Mouse (Mus musculus): ENCODE results near the gene Clec14a.
A peak's percentile ranks its signal among the peaks of the same experiment; 100 is the strongest.
"Not testable (repeated sequence)": the region's sequence is repeated elsewhere in the genome, so short reads cannot be mapped to it uniquely, and the experiment has no call there.

Gene Clec14a

GRCm38 (mm10) chr12:58268563-58269501 lies at the start of gene Clec14a:
Gene Clec14a (minus strand): TSS chr12:58269290.
- DNase-seq (ENCODE audit: low read depth, low spot score), result peak; percentile 42

DNA sequence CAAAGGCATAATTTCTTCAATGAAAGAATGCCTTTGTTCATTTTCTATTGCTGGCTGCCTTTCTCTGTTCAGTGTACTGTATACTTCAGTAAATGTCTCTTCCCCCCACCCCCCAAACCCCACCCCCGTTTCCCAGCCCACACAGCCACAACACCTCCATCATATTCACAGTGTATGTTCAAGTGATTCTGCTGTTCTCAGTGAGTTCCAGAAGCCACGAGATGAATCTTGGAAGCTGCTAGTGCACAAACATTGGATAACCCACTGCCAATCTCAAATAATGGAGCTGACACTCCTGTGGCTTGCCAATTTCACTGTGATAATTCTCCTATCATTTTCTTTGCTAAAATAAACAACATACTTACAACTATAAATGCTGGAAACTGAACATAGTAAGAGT lies 38.7 kb upstream of the Clec14a start:
- no peak for DNase-seq (ENCODE audit: low read depth, low spot score)

GRCm38 (mm10) chr12:58306402-58306801 lies 37.3 kb upstream of the Clec14a start:
- DNase-seq (ENCODE audit: low read depth, low spot score), result not testable (repeated sequence)

- DNase-seq (ENCODE audit: low read depth, low spot score), result no peak
Observed at GRCm38 (mm10) chr12:58305567-58305966, 36.5 kb upstream of the Clec14a start.

DNA sequence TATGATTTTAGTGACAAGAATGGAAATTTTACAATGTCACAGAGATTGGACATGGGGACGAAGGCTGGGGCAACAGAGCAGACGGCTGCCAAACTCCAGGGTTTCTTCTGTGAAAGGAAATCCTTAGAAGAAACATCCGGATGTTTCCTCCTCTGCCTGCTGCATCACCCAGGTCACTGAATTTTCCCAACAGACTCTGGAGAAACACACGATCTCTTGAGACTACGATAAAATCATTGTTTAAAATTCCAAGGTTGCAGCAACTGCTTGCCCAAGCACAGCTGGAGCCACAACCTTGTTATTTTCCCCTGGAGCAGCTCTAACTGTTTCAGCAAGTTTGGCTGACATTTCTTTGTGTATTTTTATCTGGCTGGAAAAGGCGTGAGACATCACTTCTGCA lies 27.9 kb upstream of the Clec14a start:
- DNase-seq (ENCODE audit: low read depth, low spot score), result peak; percentile 47

DNA sequence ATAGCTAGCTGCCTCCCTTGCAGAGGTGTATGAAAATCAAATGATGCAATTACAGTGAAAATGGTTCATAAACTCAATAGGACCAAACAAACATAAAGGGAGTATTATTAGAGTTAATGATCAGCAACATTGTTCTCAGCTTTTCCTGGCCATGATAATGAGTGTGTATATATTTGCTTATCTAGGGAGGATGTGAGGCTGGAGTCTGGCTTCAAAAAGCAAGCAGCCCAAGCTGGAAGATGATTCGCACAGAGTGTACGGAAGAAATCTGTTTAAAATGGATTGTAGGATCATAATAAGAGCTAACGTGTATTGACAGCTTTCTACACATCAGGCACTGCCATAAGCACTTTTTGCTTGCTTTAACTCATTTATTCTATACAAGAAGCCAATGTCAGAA lies 16.8 kb upstream of the Clec14a start:
- DNase-seq (ENCODE audit: low read depth, low spot score), result no peak

DNA sequence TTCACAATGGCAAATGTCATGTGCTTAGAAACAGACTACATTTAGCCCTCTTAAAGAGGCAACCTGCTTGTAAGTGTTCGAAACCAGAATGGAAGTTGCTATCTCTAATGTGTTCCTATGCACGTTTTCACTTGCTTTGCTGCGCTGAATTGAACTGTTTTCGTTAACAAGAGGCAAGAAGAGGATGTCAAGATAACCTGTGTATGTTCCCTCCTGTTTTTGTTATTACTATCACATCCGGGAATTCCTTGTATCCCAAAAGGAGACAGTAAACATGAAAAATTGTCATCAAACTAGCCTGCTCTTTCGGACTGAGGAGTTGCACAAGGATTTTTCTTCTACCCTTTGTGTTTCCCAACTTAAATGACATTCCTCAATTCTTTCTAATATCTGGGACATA lies 1.4 kb upstream of the Clec14a start:
- no peak for DNase-seq (ENCODE audit: low read depth, low spot score)

DNA sequence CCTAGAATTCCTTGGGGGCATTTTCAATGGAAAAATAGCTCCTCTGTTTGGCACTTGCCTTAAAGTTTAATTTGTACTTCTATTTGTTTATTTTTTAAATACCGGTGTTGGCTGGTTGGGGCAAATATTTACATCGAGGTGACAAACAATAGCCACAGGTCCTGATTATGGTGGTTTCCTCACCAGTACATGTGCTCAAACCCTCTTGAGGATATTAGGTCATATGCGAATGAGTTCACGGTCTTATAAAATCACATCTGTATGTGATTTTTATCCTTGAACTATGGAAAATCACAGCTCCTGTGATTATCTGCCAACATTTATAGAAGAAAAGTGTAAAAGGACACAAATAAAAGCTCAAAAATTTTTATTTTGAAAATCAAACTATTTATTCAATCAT lies 415 bp upstream of the Clec14a start:
- DNase-seq (ENCODE audit: low read depth, low spot score), result no peak

GRCm38 (mm10) chr12:58268186-58268562 lies 916 bp downstream of the Clec14a start:
- no peak for DNase-seq (ENCODE audit: low read depth, low spot score)

DNA sequence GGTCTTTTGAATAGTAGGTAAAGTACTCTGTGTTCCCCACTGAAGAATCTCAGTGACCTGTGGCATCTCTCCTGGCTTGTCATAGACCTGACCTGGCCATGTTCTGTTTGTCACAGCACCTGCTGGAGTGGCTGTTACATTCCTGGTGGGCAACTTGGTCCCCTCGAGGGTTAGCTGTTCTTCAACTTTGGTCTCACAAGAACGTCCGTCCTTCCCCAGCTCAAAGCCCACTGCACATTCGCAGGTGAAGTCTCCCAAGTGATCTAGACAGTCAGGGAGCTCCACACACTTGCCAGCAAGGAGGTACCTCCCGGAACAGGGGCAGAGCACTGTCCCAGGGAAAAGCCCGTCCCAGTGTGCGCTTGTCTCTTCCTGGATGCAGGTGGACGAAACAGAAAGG lies 1.3 kb downstream of the Clec14a start:
- DNase-seq (ENCODE audit: low read depth, low spot score), result no peak

DNA sequence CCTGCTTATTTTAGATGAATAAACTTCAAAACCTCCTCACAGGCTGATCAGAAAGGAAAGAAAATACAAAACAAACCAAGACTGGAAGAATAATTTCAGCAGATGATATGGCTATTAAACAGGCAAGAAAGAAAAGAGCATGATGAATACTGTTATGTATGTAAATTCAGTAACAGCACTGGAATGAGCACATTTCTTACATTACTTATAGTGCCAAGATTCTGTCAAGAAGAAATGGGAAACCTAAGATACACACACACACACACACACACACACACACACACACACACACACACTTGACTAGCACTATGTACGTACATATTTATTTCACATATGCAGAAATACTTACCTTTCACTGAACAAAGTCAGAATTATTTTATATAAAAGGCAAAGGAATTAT lies 17.2 kb downstream of the Clec14a start:
- no peak for DNase-seq (ENCODE audit: low read depth, low spot score)

DNA sequence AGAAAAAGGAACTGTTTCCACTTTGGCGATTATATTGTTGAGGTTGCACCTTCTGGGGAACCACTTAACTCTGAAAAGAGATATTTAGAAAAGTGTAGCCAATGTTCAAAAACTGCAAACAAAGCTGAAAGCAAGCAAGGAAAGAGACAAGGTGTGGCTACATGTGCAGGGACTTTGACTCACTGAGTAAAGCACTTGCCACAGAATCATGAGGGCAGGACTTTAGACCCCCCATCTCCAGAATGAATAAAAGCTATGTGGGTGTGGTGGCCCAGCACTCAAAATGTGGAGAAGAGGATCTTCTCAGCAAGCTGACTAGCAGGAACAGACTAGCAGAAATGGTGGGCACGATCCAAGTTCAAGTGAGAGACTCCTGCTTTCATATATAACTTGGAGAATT lies 36.6 kb downstream of the Clec14a start:
- DNase-seq (ENCODE audit: low read depth, low spot score), result no peak

GRCm38 (mm10) chr12:58225644-58226043 lies 43.4 kb downstream of the Clec14a start:
- no peak for DNase-seq (ENCODE audit: low read depth, low spot score)

GRCm38 (mm10) chr12:58219078-58219477 lies 50.0 kb downstream of the Clec14a start:
- DNase-seq (ENCODE audit: low read depth, low spot score), result no peak

DNA sequence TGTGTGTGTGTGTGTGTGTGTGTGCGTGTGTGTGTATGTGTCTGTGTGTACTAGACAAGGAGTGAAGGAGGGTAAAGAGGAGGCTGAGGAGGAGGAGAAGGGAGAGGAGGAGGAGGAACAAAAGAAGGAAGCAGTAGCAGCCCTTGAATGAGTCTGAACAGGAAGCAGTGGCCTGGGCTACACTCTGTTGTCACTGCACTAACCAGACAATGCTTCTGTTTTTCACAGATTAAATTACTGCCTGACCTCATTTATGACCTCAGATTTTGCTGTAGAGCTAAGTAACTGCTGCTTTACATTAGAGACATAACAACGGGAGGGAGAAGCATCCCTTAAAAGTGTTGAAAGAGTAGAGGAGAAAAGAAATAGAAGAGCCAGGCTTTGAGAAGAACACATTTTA lies 52.9 kb downstream of the Clec14a start:
- no peak for DNase-seq (ENCODE audit: low read depth, low spot score)

Data from skeletal muscle tissue, adult 2 months (tissue).